Mouse (Mus musculus): ENCODE data around the gene Aim2. TPM values are rescaled to one million over a fixed set of nuclear protein-coding genes. Genes with fewer than 3 reads are reported as not detected.

Aim2 gene
- polyA plus RNA-seq (2017; shearing (Covaris generic)): 10 to 100 TPM; 63.3 to 74.7 TPM

DNA sequence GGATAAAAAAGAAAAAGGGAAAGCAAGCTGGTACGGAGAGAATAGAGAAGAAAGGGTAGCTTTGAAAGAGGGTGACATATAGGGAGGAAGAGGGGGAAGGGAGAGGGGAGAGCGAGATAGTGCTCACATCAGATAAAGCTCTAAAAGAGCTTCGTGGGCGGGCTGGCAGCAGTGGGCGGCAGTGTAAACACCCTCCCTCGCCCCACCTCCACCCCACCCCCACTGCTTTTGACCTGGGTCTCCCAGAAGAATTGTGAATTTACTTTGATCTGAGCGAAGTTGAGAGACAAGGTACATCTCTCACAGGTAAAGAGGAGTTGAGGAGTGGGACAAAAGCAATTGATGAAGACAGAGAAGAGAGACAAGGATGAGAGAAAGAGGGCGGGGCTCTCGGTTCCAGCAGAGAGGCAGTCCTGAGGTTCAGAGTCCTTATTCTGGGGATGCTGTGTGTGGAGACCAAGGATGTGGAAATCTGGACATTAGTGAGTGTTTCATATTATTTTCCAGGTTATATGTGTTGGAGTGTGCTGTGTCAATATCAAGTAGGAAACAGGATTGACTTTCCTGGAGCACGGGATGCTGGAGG is at the start of gene Aim2:
Gene Aim2, plus strand, starts transcription at position 508 of the 586 bp plus-strand sequence.

GRCm38 (mm10) chr1:173333312-173334253 is 17.1 kb upstream of the Aim2 start, which contains the start of gene Ackr1:
Gene Ackr1 (minus strand): TSS chr1:173333750.

GRCm38 (mm10) chr1:173367356-173368046 is 16.8 kb downstream of the Aim2 start, which contains the start of gene Cadm3:
Gene Cadm3 (minus strand): TSS chr1:173367695.

GRCm38 (mm10) chr1:173490812-173491480 is 140.3 kb downstream of the Aim2 start, which contains the start of gene Ifi206:
Gene Ifi206 (minus strand): TSS chr1:173491041.

Other genes starting within 250 kb of the Aim2 start
- under 1 TPM; 0.05 to 0.76 TPM for gene Olfr1408, start 213.5 kb upstream of the Aim2 start, polyA plus RNA-seq (2017; shearing (Covaris generic))
- 1 to 10 TPM in 1 of 2 experiments, under 1 TPM in 1; 0.12 to 4.6 TPM for gene Olfr1406, start 160.2 kb upstream of the Aim2 start, polyA plus RNA-seq (2017; shearing (Covaris generic))
- gene Olfr218, start 153.1 kb upstream of the Aim2 start, polyA plus RNA-seq (2017; shearing (Covaris generic)): not detected
- gene Olfr1404, start 138.5 kb upstream of the Aim2 start, polyA plus RNA-seq (2017; shearing (Covaris generic)): under 1 TPM; 0.34 to 0.39 TPM
- under 1 TPM in 1 of 2 experiments, not detected in 1; 0.66 TPM for gene Fcer1a, start 123.7 kb upstream of the Aim2 start, polyA plus RNA-seq (2017; shearing (Covaris generic))
- gene Olfr418, start 84.9 kb upstream of the Aim2 start, polyA plus RNA-seq (2017; shearing (Covaris generic)): under 1 TPM in 1 of 2 experiments, not detected in 1; 0.11 TPM
- gene Mptx2, start 73.1 kb upstream of the Aim2 start, polyA plus RNA-seq (2017; shearing (Covaris generic)): not detected
- gene Ackr1, start 17.1 kb upstream of the Aim2 start, polyA plus RNA-seq (2017; shearing (Covaris generic)): 1 to 10 TPM in 1 of 2 experiments, not detected in 1; 2.1 TPM
- gene Cadm3, start 16.8 kb downstream of the Aim2 start, polyA plus RNA-seq (2017; shearing (Covaris generic)): under 1 TPM in 1 of 2 experiments, not detected in 1; 0.97 TPM
- gene Ifi206, start 140.2 kb downstream of the Aim2 start, polyA plus RNA-seq (2017; shearing (Covaris generic)): 100 to 1,000 TPM in 1 of 2 experiments, 10 to 100 TPM in 1; 94.6 to 123 TPM
- gene Ifi214, start 185.1 kb downstream of the Aim2 start, polyA plus RNA-seq (2017; shearing (Covaris generic)): 10 to 100 TPM; 22.7 to 29.0 TPM
- 100 to 1,000 TPM in 1 of 2 experiments, 10 to 100 TPM in 1; 75.1 to 101 TPM for gene Ifi213, start 248.4 kb downstream of the Aim2 start, polyA plus RNA-seq (2017; shearing (Covaris generic))

Data from inflammation-experienced regulatory T-cells (primary cell).